Mouse (Mus musculus): ENCODE measurements around the gene Hoxc13. TPM values are rescaled to one million over a fixed set of nuclear protein-coding genes. Genes with fewer than 3 reads are reported as not detected.

The Hoxc13 gene
- polyA plus RNA-seq, 1 experiment from 2014 or later: 0.17 TPM

DNA sequence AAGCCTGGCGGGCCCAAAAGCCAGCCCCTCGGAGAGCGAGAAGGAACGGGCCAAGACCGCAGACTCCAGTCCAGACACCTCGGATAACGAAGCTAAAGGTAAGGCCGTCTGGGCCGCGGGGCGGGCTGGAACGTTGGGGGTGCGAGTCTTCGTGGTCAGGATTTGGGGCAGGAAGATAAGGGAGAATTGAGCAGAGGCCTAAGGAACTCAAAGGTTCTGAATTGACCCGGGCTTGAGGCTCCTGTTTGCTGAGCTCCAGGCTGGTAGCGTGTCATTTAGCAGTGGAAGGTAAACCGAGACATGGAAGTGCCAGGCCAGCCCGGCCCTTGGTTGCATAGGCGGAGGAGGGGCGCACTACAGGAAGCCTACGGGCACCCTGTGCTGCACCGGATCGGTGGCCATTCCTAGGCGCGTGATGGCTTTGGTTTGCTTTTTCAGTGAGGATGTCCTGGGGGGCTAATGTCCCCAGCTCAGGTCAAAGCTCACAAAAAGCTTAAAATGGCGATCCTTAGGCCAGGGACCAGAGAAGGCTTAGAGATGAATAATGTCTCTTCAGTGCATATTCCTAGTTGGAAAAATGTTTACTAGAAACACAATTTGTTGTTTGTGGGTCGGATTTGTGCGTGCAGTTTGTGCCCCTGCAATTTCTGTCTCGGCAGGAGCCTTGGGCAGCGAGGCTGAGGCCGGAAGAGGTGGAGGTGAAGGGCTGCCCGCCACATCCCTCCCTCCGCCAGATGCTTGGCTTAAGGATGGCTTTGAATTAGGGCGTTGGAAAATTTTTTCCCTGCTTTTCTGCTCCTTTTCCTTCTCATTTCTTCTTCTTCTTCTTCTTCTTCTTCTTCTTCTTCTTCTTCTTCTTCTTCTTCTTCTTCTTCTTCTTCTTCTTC lies 46.9 kb downstream of the Hoxc13 start:
- Histone ChIP-seq H3K4me3 (no peak overlapping the region), H3K36me3 (no peaks in the 10 kb centered on the region), H3K4me2 (replicated peaks) (no peak overlapping the region), H3K27me3 (peaks cover 99% of the 10 kb centered on the region), H3K27ac (no peak overlapping the region), H3K9me3 (replicated peaks) (no peaks in the 10 kb centered on the region), H3K9ac (no peak overlapping the region), H3K4me1 (0 out of 2 replicates have a peak, but pooled peaks cover 7% of the 10 kb centered on the region)
- 2% methylated on average over 34 of the region's 34 CpGs for WGBS
- no peak for ATAC-seq (ENCODE audit: low FRiP score)

DNA sequence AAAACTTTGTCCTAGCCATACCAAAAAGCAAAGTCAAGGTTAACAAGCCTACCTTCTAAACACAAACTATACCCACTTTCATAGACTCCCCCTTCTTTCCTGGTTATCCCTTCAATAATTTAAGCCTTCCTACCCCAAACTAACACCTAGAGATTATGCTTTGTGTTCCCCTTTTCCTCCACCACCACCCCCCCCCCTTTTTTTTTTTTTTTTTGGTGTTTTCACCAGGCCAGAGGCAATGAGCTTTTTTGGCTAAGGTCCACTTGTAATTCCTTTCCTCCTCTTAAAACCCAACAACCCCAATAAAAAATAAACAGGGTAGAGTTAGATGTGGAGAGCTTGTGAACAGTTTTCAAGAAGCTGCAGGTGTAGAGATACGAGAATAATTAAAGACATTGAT lies 48.4 kb downstream of the Hoxc13 start:
- Histone ChIP-seq H3K27me3 (peaks cover 99% of the 10 kb centered on the region), H3K36me3 (no peaks in the 10 kb centered on the region), H3K4me1 (0 out of 2 replicates have a peak, but pooled peaks cover 7% of the 10 kb centered on the region), H3K27ac (no peak overlapping the region), H3K4me3 (no peak overlapping the region), H3K9ac (no peak overlapping the region), H3K4me2 (replicated peaks) (no peak overlapping the region), H3K9me3 (replicated peaks) (no peaks in the 10 kb centered on the region)
- no peak for ATAC-seq (ENCODE audit: low FRiP score)
- WGBS: 35% methylated on average over 1 of the region's 1 CpGs

DNA sequence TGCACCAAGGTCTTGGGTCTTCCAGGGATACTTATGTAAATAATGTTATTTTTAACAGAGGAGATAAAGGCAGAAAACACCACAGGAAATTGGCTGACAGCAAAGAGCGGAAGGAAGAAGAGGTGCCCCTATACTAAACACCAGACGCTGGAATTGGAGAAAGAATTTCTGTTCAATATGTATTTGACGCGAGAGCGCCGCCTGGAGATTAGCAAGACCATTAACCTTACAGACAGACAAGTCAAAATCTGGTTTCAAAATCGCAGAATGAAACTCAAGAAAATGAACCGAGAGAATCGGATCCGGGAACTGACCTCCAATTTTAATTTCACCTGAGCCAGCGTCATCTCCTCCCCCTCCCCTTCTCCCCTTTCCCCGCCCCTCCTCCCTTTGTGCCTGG lies 49.8 kb downstream of the Hoxc13 start:
- Histone ChIP-seq H3K4me1 (0 out of 2 replicates have a peak, but pooled peaks cover 7% of the 10 kb centered on the region), H3K4me3 (no peak overlapping the region), H3K27ac (no peak overlapping the region), H3K36me3 (no peaks in the 10 kb centered on the region), H3K27me3 (peaks cover 99% of the 10 kb centered on the region), H3K9me3 (replicated peaks) (no peaks in the 10 kb centered on the region), H3K9ac (no peak overlapping the region), H3K4me2 (replicated peaks) (no peak overlapping the region)
- 2% methylated on average over 12 of the region's 12 CpGs for WGBS
- no peak for ATAC-seq (ENCODE audit: low FRiP score)

DNA sequence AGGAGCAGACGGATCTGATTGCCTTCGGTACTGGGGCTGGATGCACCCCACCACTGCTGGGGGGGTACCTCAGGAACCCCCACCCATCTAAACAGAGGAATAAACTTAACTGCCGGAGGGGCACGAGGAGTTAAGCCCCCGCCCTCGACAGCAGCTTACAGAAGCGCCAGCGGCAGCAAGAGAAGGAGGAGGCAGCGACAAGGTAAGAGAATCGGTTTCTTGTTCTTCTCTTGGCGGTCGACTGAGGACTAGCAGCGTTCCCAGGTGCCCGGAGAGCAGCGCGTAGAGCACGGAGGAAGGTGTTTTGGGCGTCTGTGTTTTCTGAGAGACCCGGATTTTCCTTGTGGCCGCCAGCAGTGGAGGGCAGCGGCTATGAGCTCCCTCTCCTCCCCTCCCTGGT lies 51.4 kb downstream of the Hoxc13 start:
- under 1% methylated on average over 21 of the region's 21 CpGs for whole genome bisulfite sequencing
- Histone ChIP-seq H3K27me3 (peaks cover 99% of the 10 kb centered on the region), H3K9me3 (replicated peaks) (no peaks in the 10 kb centered on the region), H3K36me3 (no peaks in the 10 kb centered on the region), H3K4me2 (replicated peaks) (no peak overlapping the region), H3K4me3 (no peak overlapping the region), H3K27ac (no peak overlapping the region), H3K9ac (no peak overlapping the region), H3K4me1 (no peaks in the 10 kb centered on the region)
- no peak for ATAC-seq (ENCODE audit: low FRiP score)

DNA sequence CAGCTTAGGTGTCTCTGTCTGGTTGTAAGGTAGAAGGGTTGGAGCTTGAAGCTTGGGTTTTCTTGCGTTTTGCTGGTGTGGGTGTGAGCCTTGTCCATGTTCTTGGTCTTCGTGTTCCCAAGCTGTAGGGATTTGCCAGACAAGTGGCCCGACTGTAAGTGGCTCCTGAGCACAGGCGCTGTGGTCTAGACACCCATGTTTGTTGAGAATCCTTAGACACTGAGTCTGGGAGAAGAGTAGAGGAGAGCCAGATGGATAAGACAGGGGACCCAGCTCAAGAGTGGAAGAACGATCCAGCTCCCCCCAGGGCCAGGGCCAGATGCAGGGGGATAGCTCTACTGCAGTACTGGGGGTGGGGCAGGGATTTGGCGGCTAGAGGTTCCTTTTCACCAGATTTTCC lies 51.9 kb downstream of the Hoxc13 start:
- Histone ChIP-seq H3K4me1 (no peaks in the 10 kb centered on the region), H3K4me3 (no peak overlapping the region), H3K9me3 (replicated peaks) (no peaks in the 10 kb centered on the region), H3K9ac (no peak overlapping the region), H3K4me2 (replicated peaks) (no peak overlapping the region), H3K27me3 (peaks cover 99% of the 10 kb centered on the region), H3K27ac (no peak overlapping the region), H3K36me3 (no peaks in the 10 kb centered on the region)
- WGBS: 3% methylated on average over 6 of the region's 6 CpGs
- no peak for ATAC-seq (ENCODE audit: low FRiP score)

DNA sequence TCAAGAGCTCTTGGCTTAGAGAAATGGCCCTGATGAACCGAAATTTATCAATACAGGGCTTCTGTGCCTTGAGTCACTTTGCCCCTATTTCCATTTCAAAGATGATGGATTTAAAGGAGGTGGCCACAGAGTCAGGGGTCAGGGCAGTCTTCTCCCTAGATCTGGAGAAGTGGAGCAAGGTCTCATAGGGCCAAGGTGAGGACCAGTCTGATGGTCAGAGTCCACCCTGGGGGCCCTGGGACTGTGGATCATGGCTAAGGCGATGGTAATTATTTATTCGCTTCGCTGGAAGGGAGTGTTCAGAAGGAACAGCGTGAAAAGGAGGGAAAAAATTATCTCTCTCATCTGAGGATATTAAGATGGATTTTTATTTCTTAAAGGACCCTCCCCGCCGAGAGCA lies 54.1 kb downstream of the Hoxc13 start:
- no peak for ATAC-seq (ENCODE audit: low FRiP score)
- Histone ChIP-seq H3K27ac (no peak overlapping the region), H3K4me2 (replicated peaks) (no peak overlapping the region), H3K4me1 (no peaks in the 10 kb centered on the region), H3K9me3 (replicated peaks) (no peaks in the 10 kb centered on the region), H3K9ac (no peak overlapping the region), H3K4me3 (no peak overlapping the region), H3K27me3 (peaks cover 100% of the 10 kb centered on the region), H3K36me3 (no peaks in the 10 kb centered on the region)
- WGBS: 3% methylated on average over 7 of the region's 7 CpGs

DNA sequence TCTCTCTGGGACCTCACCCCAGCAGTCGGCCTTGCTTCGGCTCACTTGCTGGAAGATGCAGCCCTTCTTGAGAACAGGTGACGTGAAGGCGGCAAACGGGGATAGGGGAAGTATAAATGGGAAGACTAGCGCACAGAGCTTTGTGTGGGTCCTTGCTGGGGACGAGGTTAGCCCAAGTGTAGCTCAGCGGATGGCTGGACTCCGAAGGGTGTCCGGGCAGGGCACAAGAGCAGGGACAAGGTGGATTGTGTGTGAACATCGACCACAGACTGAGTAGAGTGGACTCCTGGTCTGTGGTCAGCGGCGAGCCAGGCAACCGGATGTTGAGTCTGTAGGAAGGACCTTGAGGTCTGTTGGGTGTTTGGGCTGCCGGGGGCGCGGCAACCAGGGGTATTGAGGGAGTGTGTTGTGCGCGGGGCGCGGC lies 54.8 kb downstream of the Hoxc13 start:
- H3K27ac ChIP-seq: no peak overlapping the region
- peaks cover 100% of the 10 kb centered on the region for H3K27me3 ChIP-seq
- no peak overlapping the region for H3K4me3 ChIP-seq
- no peak overlapping the region for H3K4me2 ChIP-seq (replicated peaks)
- no peaks in the 10 kb centered on the region for H3K36me3 ChIP-seq
- no peaks in the 10 kb centered on the region for H3K4me1 ChIP-seq
- H3K9ac ChIP-seq: no peak overlapping the region
- under 1% methylated on average over 21 of the region's 21 CpGs for WGBS
- ATAC-seq (ENCODE audit: low FRiP score): no peak
- no peaks in the 10 kb centered on the region for H3K9me3 ChIP-seq (replicated peaks)

DNA sequence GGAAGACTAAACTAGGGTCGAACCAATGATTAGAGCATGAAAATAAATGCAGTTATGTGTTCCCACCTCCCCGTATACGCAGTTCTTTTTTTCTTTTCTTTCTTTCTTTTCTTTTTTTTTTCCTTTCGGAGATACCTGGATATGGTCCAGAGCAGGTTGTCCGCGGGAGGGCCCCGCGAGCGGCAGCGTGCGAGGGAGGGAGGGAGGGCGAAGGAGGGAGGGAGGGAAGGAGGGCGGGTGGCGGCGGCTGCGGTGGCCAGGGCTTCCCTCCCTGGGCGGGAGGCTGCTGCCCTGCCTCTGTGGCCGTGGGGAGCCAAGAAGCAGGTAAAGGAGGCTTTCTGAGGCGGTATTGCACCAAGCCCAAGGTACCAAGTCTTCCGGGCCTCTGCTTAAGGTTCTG lies 55.3 kb downstream of the Hoxc13 start, which contains the start of gene Hoxc9:
TSS of gene Hoxc9 (plus strand) at position 269 of the 400 bp plus-strand sequence.
- no peak within 1 kb of the TSS for H3K27ac ChIP-seq

DNA sequence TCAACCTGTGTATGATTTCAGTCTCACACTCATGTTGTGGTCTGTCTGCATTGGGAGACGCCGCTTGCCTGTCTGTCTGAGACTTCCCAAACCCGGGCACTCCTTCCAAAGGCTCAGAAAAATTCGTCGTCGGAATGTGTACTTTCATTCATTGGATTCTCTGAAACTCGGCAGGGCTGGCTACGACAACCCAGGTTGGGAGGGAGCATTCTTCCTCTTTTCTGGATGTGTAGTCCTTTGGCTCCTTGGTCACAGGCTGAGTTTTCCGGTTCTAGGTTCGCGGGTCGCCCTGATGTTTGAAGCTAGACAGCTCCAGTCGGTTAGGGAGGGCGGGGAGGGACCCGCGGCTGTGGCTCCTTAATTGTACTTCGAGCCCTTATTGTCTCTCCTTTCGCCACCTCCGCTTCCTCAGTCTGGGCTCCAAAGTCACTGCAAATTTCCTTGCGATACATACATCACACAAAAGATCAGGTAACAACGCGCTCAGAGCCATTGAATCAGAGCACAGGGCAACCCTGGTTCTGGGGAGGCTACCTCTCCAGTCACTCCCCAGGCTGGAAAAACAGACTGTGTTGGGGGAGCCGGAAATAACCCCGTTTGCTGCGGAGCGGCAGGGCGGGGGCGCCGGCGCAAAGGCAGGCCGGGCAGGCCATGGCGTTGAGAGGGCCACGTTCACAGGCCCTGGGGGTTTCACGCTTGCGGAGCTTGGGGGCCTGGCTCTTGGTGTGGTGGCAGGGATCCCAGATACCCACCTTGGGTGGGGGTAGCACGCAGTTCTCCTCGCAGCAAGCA lies 55.9 kb downstream of the Hoxc13 start:
- no peak overlapping the region for H3K4me2 ChIP-seq (replicated peaks)
- H3K9ac ChIP-seq: no peak overlapping the region

More for the DNA sequence above, 55.3 kb downstream of the Hoxc13 start, which contains the start of gene Hoxc9:
- no peaks in the 10 kb centered on the region for H3K36me3 ChIP-seq
- no peak within 1 kb of the TSS for H3K4me2 ChIP-seq (replicated peaks)
- no peak within 1 kb of the TSS for H3K9ac ChIP-seq
- under 1% methylated on average over 19 of the region's 20 CpGs for WGBS
- no peak for ATAC-seq (ENCODE audit: low FRiP score)
- peaks cover 100% of the 10 kb centered on the region for H3K27me3 ChIP-seq
- no peaks in the 10 kb centered on the region for H3K4me1 ChIP-seq
- no peak within 1 kb of the TSS for H3K4me3 ChIP-seq
- no peaks in the 10 kb centered on the region for H3K9me3 ChIP-seq (replicated peaks)

DNA sequence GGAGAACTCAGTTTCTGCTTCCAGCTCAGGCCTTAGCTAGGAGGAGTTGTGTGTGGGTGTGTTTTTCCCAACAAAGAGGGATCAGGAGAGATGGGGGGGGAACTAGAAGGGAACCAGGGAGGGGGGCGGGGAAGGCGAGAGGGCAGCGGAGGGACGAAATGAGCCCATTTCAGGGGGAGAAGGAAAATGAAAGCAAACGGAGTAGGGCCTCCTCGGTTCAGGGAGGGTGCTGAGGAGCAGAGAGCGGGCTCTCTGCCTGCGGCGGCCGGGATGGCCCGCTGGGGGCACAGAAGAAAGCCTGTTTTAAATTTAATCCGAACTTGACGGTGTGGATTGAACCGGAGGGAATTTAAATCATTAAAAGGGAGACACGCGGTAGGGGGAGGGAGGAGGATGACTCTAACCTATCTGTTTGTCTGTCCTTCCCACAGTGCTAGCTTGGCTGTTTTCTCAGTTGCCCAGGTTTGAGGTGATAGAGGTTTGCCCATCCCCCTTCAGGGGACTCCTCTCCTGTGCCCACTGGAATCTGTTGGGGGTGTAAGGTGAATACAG lies 56.6 kb downstream of the Hoxc13 start:
- H3K4me2 ChIP-seq (replicated peaks): no peak overlapping the region
- H3K4me1 ChIP-seq: peaks cover 7% of the 10 kb centered on the region; the same call in 1 of the 2 replicates
- H3K9ac ChIP-seq: no peak overlapping the region
- H3K27ac ChIP-seq: no peak overlapping the region
- H3K27me3 ChIP-seq: peaks cover 100% of the 10 kb centered on the region
- 1% methylated on average over 16 of the region's 16 CpGs for WGBS
- H3K9me3 ChIP-seq (replicated peaks): no peaks in the 10 kb centered on the region
- no peaks in the 10 kb centered on the region for H3K36me3 ChIP-seq
- no peak for ATAC-seq (ENCODE audit: low FRiP score)
- no peak overlapping the region for H3K4me3 ChIP-seq

More for the DNA sequence above, 55.9 kb downstream of the Hoxc13 start:
- ATAC-seq (ENCODE audit: low FRiP score): no peak
- H3K36me3 ChIP-seq: no peaks in the 10 kb centered on the region
- H3K27ac ChIP-seq: no peak overlapping the region
- no peaks in the 10 kb centered on the region for H3K9me3 ChIP-seq (replicated peaks)
- peaks cover 100% of the 10 kb centered on the region for H3K27me3 ChIP-seq
- peaks cover 5% of the 10 kb centered on the region; the same call in 1 of the 2 replicates for H3K4me1 ChIP-seq
- no peak overlapping the region for H3K4me3 ChIP-seq
- WGBS: under 1% methylated on average over 37 of the region's 37 CpGs

Data from hindbrain, embryonic 12.5 days (tissue).